In genomic region chr3:105451627-105452555, GRCm38 (mm10) we compare ENCODE assay signal across 8 mouse cellular contexts. TPM values are rescaled to one million over a fixed set of nuclear protein-coding genes. Genes with fewer than 3 reads are reported as not detected.
DNase-seq lines count a peak whose midpoint lies in the region; ATAC-seq and TF ChIP-seq lines count a peak whose summit lies in the region.

Gene Kcnd3, plus strand, starts transcription at chr3:105452330.

- peak within 1 kb of the TSS; percentile 64 for H3K4me3 ChIP-seq in hindbrain, postnatal 0 days (ENCODE audit: low read length)

- peak within 1 kb of the TSS; percentile 84 for H3K9ac ChIP-seq in hindbrain, postnatal 0 days (replicated peaks; ENCODE audit: low read length)

- 1% methylated on average over 47 of the region's 98 CpGs for WGBS in hindbrain, postnatal 0 days

- TF ChIP-seq CTCF in hindbrain, postnatal 0 days (IDR thresholded peaks at IDR 0.05; ENCODE audit: low read depth) = no peak; the same call in 1 of the 2 replicates

- H3K4me2 ChIP-seq in hindbrain, postnatal 0 days (ENCODE audit: low read depth, low read length) = peak within 1 kb of the TSS; percentile 90

- H3K36me3 ChIP-seq in hindbrain, postnatal 0 days (ENCODE audit: insufficient read depth, low read length) = no peaks in the 10 kb centered on the region

- peak within 1 kb of the TSS; percentile 90 for H3K27ac ChIP-seq in hindbrain, postnatal 0 days

- peak; percentile 39 for DNase-seq in ZHBTc4 (ENCODE audit: low read depth, low spot score)
- peak; percentile 65 for DNase-seq in cerebellum, adult 8-10 months
- DNase-seq in frontal cortex, postnatal 36 days (ENCODE audit: low spot score in 2 of 2) = peak; percentile 28 to 38
- DNase-seq in hindbrain, postnatal 0 days (ENCODE audit: low spot score) = peak; percentile 64
- peak in 1 of 2 experiments; percentile 54 for DNase-seq in left cerebral cortex, postnatal 14 days (ENCODE audit: low spot score in 2 of 2)
- DNase-seq in lung, postnatal 4 days = peak; percentile 34
- peak; percentile 42 for DNase-seq in right cerebral cortex, postnatal 25 days
- no peak for DNase-seq in spleen, adult 12 weeks (ENCODE audit: low spot score)

- H3K9me3 ChIP-seq in hindbrain, postnatal 0 days (ENCODE audit: low read length) = no peaks in the 10 kb centered on the region

- ATAC-seq in hindbrain, postnatal 0 days = peak; percentile 75

- peaks cover 13% of the 10 kb centered on the region for H3K4me1 ChIP-seq in hindbrain, postnatal 0 days (ENCODE audit: insufficient read depth, low read length)

- intact Hi-C loops in left cerebral cortex, postnatal 14 days (cut with DNase I) = loop anchor here (5.0 kb wide), 2 partner anchors 70 to 190 kb away; no protein-coding TSS in a partner anchor

- no peaks in the 10 kb centered on the region for H3K27me3 ChIP-seq in hindbrain, postnatal 0 days (ENCODE audit: insufficient read depth, low read length)

RNA-seq across cellular contexts. Expression of gene Kcnd3, which starts in this region (rescaled TPM):
- 71.8 TPM in 2 replicates for total RNA-seq in hindbrain, postnatal 0 days (2014; rRNA removed)
- polyA plus RNA-seq in hindbrain, postnatal 0 days (2015; fragmentation: Nextera tagmentation; extraction: Ambion mirVana) = 8.4 and 8.6 TPM in 2 replicates
- 10 to 100 TPM; 33.6 to 40.8 TPM for total RNA-seq in left cerebral cortex, postnatal 14 days (2021)
